Mouse (Mus musculus) urinary bladder, postnatal 10 days (tissue): ENCODE results near the gene Dok3.

ENCODE experiments used
- DNase-seq: peaks from one replicate; pipeline ENCODE4 v3.0.0; 2022; ENCODE audit warnings: low spot score

Dok3 gene

GRCm38 (mm10) chr13:55507877-55508276 is 21.2 kb downstream of the Dok3 start:
- DNase-seq, result no peak

- no peak for DNase-seq
Measured at GRCm38 (mm10) chr13:55506697-55507096, 22.4 kb downstream of the Dok3 start.

DNA sequence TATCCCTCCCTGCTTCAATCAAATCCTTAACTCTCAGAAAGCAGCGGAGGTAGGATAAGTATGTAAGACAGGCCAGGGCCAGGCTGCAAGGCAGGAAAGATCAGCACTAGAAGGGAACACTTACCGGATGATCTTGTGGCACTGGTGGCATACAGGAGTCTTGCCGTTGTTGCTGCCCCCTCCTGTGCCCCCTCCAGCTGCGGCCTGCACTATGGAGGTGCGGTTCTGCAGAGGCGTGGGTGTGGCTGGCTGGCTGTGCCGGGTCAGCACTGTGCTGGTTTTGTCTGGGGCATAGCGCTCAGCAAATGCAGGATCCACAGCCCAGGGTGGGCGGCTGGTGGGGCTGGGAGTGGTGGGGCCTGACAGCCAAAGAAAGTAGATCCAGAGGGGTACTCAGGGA is 23.3 kb downstream of the Dok3 start:
- DNase-seq, result no peak

- DNase-seq, result no peak
Measured at GRCm38 (mm10) chr13:55504390-55504789, 24.7 kb downstream of the Dok3 start.

- no peak for DNase-seq
Measured at GRCm38 (mm10) chr13:55502405-55502804, 26.7 kb downstream of the Dok3 start.

DNA sequence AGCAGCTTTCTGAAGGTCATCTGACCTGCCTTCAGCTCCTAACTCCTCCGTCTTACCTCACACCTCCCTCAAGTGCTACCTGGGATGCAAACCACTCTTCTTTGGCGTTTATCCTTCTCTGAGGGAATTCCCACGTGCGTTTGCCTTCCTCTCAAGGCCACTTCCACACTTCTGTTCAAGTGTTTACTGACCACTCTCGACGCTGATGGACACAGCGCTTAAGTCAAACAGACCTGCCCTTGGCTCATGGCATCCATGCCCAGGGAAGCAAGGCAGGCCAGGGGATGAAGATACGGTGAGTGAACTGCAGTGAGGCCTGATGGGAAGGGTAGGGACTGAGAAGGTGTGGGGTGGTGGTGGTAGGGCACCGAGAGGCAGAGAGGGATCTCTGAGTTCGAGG is 28.5 kb downstream of the Dok3 start:
- DNase-seq, result no peak

- DNase-seq, result no peak
Measured at GRCm38 (mm10) chr13:55498906-55499305, 30.2 kb downstream of the Dok3 start.

DNA sequence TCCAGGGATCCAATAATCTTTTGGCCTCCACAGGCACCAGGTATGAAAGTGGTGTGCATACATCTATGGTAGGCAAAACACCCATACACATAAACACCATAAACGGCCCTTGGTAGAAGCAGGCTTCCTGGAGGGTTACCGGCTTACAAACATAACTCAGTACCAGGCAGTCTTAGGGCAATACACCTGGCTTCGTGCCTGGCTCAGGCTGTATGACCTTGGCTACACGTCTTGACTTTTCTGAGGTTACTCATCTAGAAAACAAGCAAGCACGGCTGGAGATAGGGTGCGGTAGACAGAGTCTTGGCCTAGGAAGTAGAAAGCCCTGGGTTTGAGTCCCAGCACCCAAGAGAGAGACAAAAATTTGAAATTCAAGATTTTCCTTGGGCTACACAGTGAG is 32.4 kb downstream of the Dok3 start:
- no peak for DNase-seq

DNA sequence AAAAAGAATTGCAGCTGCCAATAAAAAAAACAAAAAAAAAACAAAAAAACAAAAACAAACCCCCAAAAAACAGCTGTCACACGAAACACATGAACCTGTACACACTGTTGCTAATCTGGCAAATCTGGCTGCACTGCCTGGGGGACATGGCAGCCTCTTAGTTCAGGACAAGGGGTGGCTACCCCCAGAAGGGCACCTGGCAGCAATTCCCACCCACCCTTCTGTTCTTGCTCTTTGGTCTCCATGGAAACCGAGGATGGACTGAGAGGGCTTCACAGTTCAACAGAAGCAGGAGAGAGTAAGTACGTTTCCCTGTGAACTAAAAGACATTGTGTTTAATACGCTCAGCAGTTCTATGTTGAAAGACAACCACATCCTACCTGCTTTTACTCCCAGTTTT is 33.4 kb downstream of the Dok3 start:
- no peak for DNase-seq

DNA sequence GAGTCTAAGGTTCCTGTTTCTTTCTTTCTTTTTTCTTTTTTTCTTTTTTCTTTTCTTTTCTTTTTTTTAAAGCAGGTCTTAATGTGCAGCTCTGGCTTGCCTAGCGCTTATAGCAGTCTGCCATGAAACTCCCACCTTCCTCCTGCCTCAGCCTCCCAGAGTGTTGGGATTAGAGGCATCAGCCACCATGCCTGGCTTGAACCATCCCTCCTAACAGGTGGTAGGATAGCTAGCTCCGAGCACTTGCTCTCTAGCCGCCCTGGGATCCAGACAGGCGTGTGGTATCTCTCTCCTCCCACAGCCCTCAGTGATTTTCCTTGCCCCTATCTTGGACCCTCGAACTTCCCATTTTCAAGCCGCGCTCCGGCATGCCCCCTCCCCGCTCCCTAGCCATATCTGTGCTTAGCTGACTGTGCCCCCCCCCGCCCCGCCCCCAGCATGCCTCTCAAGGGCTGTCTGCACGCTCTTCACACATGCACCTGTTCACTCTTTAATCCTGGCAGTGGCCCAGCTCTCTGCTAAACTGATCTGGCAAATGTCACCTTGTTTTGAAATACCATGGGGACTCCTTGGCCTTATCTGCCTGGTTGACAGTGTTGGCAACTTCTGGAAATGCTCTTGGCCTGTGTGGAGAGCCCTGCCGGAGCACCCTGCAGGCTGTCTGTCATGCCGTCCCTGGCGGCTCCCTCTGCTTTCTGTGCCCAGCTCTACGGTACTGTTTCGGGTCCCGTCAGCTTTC is 34.0 kb downstream of the Dok3 start:
- DNase-seq, result no peak

- no peak for DNase-seq
Measured at GRCm38 (mm10) chr13:55494257-55494656, 34.8 kb downstream of the Dok3 start.

DNA sequence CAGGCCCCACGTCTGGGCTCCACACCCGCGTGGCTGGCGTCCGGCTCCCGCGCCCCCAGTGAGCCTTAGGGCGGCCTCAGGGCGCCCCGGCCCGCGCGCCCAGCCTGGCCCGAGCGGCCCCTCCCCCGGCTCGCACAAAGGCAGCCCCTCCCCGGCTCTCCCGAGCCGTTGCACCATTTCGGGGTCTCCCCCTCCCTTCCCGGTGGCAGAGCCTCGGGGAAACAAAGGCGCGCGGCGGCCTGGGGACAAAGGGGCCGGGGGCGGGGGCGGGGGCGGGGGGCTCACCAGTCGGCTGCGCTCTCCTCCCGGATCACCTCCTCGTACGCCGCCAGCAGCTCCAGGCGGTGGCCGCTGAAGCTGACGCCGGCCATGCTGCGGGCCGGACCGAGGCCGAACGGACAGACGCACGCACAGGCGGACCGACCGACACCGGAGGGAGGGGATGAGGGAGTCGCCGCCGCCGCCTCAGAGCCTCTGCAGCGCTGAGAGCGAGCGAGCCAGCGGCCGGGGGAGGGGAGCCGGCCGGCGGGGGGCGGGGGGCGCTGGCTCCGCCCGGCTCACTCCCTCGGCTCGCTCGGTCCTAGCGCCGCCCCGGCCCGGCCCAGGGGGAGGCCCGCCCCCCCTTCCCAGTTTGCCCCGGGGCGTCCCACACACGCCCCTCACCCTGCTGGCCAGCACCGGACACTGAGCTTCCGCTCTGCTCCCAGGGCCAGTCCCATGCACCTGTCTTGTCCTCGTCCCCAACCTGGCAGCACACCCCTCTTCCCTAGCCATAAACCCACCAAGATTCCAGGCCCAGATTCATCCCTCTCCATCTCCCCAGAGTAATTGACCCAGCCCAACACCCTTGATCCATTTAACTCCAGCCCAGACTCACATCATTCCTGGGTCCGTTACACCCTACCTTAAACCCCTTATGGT is 41.3 kb downstream of the Dok3 start, which contains the start of gene Dbn1:
Gene Dbn1, minus strand, starts transcription at position 534 of the 921 bp plus-strand sequence.
- DNase-seq, result no peak

GRCm38 (mm10) chr13:55486916-55487577 is 42.0 kb downstream of the Dok3 start:
- DNase-seq, result no peak

DNA sequence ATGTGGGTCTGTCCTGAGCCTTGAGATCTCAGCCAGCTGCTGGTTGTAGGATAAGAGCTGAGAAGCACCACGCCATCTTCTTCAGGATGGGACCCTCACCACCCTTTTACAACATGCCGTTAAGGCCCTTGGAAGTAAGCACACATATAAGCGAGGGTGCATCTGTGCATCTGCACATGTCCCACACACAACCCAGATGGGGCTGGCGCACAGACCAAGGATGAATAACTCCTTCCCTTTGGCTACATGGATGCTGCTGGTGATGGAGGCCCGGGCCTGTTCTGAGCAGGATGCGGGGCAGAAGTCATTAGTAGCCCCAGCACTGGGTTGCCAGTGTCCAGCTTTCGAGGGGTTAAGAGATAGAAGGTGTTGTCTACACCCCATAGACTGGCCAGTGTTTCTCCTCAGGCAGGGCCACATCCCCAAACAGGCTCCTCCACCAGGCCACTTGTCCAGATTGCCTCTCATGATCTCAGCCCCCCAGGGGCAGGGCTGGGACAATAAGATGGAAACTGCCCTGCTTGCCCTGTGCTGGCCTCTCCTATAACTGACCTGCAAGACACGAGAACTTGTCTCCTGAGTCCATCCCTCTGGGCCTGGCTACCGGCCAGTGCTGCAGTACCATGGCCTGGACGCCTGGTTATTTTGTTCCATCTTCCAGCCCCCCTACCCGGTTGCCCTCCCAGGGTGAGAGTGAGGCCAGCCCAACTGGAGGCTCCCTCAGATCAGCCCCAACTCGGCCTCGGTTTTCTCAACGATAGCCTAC is 42.9 kb downstream of the Dok3 start:
- no peak for DNase-seq

GRCm38 (mm10) chr13:55484520-55485088 is 44.5 kb downstream of the Dok3 start:
- DNase-seq, result no peak

- DNase-seq, result no peak
Measured at GRCm38 (mm10) chr13:55483593-55483992, 45.5 kb downstream of the Dok3 start.

DNA sequence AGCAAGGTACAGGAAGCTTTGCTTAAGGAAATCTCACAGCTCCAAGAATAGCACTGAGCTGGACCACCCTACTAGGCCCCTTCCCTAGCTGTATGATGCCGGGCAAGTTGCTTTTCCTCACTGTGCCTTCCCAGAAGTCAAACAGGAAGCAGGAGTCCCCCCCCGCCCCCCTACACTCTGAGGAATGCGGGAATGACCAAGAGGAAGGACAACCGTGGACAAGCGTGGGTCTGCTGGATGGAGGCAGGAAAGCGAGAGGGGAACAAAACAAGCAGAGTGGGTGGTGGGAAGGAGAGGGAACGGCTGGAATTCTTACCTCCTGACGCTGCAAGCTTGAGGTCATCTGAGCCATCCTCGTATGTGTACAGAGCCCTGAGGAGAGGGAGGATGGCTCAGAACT is 46.0 kb downstream of the Dok3 start:
- no peak for DNase-seq

DNA sequence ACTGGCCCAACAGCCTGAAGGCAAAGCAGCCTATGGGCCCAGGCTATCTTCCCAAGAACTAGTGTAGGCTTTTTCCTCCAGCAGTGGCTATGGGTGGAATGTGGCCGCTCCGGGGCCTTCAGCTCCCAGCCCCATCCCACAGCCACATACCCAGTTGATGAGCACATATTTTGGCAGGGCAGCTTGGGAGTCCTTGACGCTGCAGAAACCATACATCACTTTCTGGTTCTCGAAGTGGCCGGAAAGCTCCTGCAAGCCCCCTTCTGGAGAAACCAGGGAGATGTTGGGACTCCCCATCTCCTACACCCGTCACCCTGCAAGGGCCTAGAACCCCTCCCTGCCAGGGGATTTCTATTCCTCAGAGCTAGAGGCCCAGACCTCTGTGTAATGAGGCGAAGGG is 46.6 kb downstream of the Dok3 start:
- DNase-seq, result no peak

DNA sequence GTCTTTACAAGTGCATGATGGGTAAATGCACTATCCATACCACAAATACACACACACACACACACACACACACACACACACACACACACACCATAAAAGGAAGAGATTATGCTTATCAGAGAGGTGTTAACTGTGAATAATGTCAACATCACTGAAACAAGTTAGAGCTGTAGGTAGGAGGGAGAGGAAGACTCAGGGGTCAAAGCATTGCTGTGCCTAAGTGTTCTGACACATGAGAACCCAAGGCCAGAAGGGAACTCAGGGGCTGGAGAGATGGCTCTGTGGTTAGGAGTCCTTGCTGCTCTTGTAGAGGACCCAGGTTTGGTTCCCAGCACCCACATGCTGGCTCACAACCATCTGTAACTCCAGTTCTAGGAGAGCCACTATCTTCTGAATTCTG is 49.2 kb downstream of the Dok3 start:
- no peak for DNase-seq

- no peak for DNase-seq
Measured at GRCm38 (mm10) chr13:55479008-55479407, 50.1 kb downstream of the Dok3 start.

DNA sequence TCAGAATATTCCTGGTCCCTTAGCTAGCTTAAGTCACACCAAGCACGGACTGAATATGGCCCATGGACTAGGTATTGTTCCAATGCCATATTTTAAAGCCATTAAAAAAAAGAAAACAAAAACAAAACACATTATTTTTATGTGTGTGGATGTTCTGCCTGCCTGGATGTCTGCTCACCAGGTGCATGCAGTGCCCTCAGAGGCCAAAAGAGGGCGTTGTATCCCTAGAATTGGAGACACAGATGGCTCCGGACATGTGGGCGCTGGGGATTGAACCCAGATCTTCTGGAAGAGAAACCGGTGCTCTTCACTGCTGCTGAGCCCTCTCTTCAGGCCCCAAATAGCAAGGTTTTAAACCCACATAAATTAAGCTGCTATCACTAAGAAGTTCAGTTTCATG is 51.1 kb downstream of the Dok3 start:
- DNase-seq, result no peak

- no peak for DNase-seq
Measured at GRCm38 (mm10) chr13:55477492-55477891, 51.6 kb downstream of the Dok3 start.
